In the genomic region with DNA sequence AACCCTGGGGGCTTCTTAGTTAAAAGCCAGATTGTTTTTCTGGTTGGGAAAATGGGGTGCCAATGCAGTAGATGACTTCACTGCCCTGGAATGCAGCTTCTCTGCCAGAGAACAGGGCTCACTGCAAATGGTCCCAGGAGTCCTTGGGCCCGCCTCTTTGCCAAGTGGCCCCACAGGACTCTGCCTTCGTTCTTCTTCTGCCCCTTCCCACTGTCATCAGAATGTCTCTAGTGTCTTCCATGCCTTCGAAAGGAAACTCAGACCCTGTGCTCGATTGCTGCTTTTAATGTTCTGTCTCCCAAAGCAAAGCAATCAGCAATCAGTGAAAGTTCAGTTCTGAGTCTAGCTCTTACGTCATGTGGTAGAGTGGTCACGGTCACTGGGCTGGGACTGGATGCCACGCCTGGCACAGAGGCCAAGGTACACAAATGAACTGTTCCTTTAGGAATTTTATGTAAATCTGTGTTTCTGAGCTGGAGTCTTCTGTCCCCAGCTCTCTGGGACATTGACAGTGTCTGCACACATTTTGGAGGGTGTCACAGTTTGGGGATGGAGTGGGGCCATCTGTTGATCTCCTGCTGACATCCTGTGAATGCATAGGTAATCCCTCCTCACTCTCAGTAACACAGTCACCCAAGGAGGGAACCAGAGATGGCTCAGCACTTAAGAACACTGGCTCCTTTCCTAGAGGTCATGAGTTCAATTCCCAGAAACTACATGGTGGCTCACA, we compare ENCODE assay signal across 7 mouse cellular contexts. TPM values are rescaled to one million over a fixed set of nuclear protein-coding genes. Genes with fewer than 3 reads are reported as not detected.
DNase-seq lines count a peak whose midpoint lies in the region; ATAC-seq and TF ChIP-seq lines count a peak whose summit lies in the region.

No protein-coding gene starts in this region.

- no peak for TF ChIP-seq CTCF in gastrocnemius, adult 2 months (IDR thresholded peaks at IDR 0.05)

- peak; percentile 61 for ATAC-seq in intestine, embryonic 16.5 days

- H3K27ac ChIP-seq in gastrocnemius, adult 2 months = peak overlapping the region; percentile 71
- H3K27ac ChIP-seq in intestine, embryonic 16.5 days (ENCODE audit: low read length) = peak overlapping the region; percentile 71

- intact Hi-C loops in gastrocnemius, adult 2 months (cut with DNase I) = no loop called here

- peaks cover 25% of the 10 kb centered on the region for H3K4me1 ChIP-seq in intestine, embryonic 16.5 days (ENCODE audit: control insufficient read depth, insufficient read depth, low read length)

- no peaks in the 10 kb centered on the region for H3K9me3 ChIP-seq in intestine, embryonic 16.5 days (ENCODE audit: control insufficient read depth, low read length)

- peak overlapping the region; percentile 35; the same call in 1 of the 2 replicates for H3K4me2 ChIP-seq in intestine, embryonic 16.5 days (ENCODE audit: low read depth, low read length)

- H3K9ac ChIP-seq in intestine, embryonic 16.5 days (ENCODE audit: low read depth, low read length) = no peak overlapping the region

- peak overlapping the region; percentile 28; the same call in 1 of the 2 replicates for H3K4me3 ChIP-seq in gastrocnemius, adult 2 months
- no peak overlapping the region for H3K4me3 ChIP-seq in intestine, embryonic 16.5 days (ENCODE audit: low read length)

- peak; percentile 49 for DNase-seq in retina, postnatal 1 day
- DNase-seq in retina, embryonic 14.5 days (ENCODE audit: low spot score) = no peak
- peak; percentile 80 for DNase-seq in gastrocnemius, adult 2 months
- peak; percentile 85 for DNase-seq in lung, postnatal 10 days
- DNase-seq in layer of hippocampus, adult 8-10 months (ENCODE audit: low spot score in 2 of 2) = no peak
- no peak for DNase-seq in frontal cortex, postnatal 25 days (ENCODE audit: low spot score in 2 of 2)

- no peaks in the 10 kb centered on the region for H3K36me3 ChIP-seq in intestine, embryonic 16.5 days (ENCODE audit: control insufficient read depth, insufficient read depth, low read length)

- WGBS in intestine, embryonic 16.5 days = 36% methylated on average over 7 of the region's 7 CpGs

- no peaks in the 10 kb centered on the region for H3K27me3 ChIP-seq in intestine, embryonic 16.5 days (replicated peaks; ENCODE audit: control insufficient read depth, insufficient read depth, low read length)

RNA-seq across cellular contexts. Expression of gene Fbxw11, which starts 37.2 kb away (rescaled TPM):
- total RNA-seq in gastrocnemius, adult 2 months (2021) = 10 to 100 TPM; 56.9 to 68.9 TPM
- 59.0 and 59.6 TPM in 2 replicates for polyA plus RNA-seq in intestine, embryonic 16.5 days (2015; fragmentation: Nextera tagmentation; extraction: Ambion mirVana)
- total RNA-seq in layer of hippocampus, adult 8-10 months (2022) = 100 to 1,000 TPM; 132 to 150 (median 135) TPM

Comparison
In these comparisons a context has a peak if more than half of its experiments do, and no peak if none do; other contexts are left out.
1. DNase-seq: peak in retina, postnatal 1 day (single experiment), gastrocnemius, adult 2 months (single experiment) and lung, postnatal 10 days (single experiment); none in retina, embryonic 14.5 days (single experiment), layer of hippocampus, adult 8-10 months (0 of 2) and frontal cortex, postnatal 25 days (0 of 2).